Mouse (Mus musculus) liver, embryonic 13.5 days (tissue): Measurements from ENCODE around the gene Pklr. TPM values are rescaled to one million over a fixed set of nuclear protein-coding genes. Genes with fewer than 3 reads are reported as not detected.

Experiments used
- ATAC-seq: fragments of 200-750 bp; cut with Nextera tagmentation; 2 replicates; pipeline ENCODE4 v1.8.0; 2017; ENCODE audit warnings: low read depth, mild to moderate bottlenecking, moderate number of reproducible peaks, moderate library complexity
- DNase-seq: peaks from one replicate; pipeline ENCODE4 v3.0.0; 2022
- H3K27ac ChIP-seq: fragments of 300-500 bp; sonication (generic); 2 replicates; pipeline ENCODE4 v1.5.1; 2015; ENCODE audit warnings: moderate library complexity, mild to moderate bottlenecking, inconsistent platforms
- H3K27me3 ChIP-seq: fragments of 300-500 bp; sonication (generic); 2 replicates; pipeline ENCODE4 v1.6.1; 2015; ENCODE audit warnings: mild to moderate bottlenecking, inconsistent platforms
- H3K36me3 ChIP-seq: fragments of 300-500 bp; sonication (generic); 2 replicates; pipeline ENCODE4 v1.6.1; 2015; ENCODE audit warnings: mild to moderate bottlenecking, inconsistent platforms
- H3K4me1 ChIP-seq: fragments of 300-500 bp; sonication (generic); replicated peaks from 2 replicates; pipeline ENCODE4 v1.6.1; 2015; ENCODE audit warnings: inconsistent platforms
- H3K4me2 ChIP-seq: fragments of 300-500 bp; sonication (generic); 2 replicates; pipeline ENCODE4 v1.6.1; 2015; ENCODE audit warnings: inconsistent platforms, mild to moderate bottlenecking, moderate library complexity
- H3K4me3 ChIP-seq: fragments of 300-500 bp; sonication (generic); replicated peaks from 2 replicates; pipeline ENCODE4 v1.5.1; 2015; ENCODE audit warnings: mild to moderate bottlenecking, inconsistent platforms
- H3K9ac ChIP-seq: fragments of 300-500 bp; sonication (generic); 2 replicates; pipeline ENCODE4 v1.6.1; 2015; ENCODE audit warnings: mild to moderate bottlenecking, inconsistent platforms
- H3K9me3 ChIP-seq: fragments of 300-500 bp; sonication (generic); replicated peaks from 2 replicates; pipeline ENCODE4 v1.6.1; 2016; ENCODE audit warnings: inconsistent platforms
- WGBS: fragments of 180-500 bp; shearing (Covaris S2); methylation state at CpG from one replicate; pipeline ENCODE4 v1.1.7; 2015; ENCODE audit not compliant: insufficient replicate concordance; 5-methylcytosine and 5-hydroxymethylcytosine counted together
- polyA plus RNA-seq: library from polyadenylated mRNA; unstranded; fragments of >200 nt; fragmentation: Nextera tagmentation; extraction: Ambion mirVana; gene quantifications from 2 replicates; pipeline ENCODE4 v1.2.1, GENCODE M21; 2015

The Pklr gene
- polyA plus RNA-seq, 1 experiment from 2014 or later, result 133 TPM

GRCm38 (mm10) chr3:89165268-89165870 lies 29.4 kb downstream of the Pklr start:
- WGBS, result 16% methylated on average over 12 of the region's 12 CpGs
- Histone ChIP-seq H3K4me2 (peak overlapping the region; percentile 81), H3K36me3 (peaks cover 41% of the 10 kb centered on the region), H3K4me3 (peak overlapping the region; percentile 88), H3K27ac (peak overlapping the region; percentile 96), H3K4me1 (peaks cover 33% of the 10 kb centered on the region), H3K27me3 (no peaks in the 10 kb centered on the region), H3K9ac (peak overlapping the region; percentile 92), H3K9me3 (no peaks in the 10 kb centered on the region)
- ATAC-seq (no peak), DNase-seq (no peak)

DNA sequence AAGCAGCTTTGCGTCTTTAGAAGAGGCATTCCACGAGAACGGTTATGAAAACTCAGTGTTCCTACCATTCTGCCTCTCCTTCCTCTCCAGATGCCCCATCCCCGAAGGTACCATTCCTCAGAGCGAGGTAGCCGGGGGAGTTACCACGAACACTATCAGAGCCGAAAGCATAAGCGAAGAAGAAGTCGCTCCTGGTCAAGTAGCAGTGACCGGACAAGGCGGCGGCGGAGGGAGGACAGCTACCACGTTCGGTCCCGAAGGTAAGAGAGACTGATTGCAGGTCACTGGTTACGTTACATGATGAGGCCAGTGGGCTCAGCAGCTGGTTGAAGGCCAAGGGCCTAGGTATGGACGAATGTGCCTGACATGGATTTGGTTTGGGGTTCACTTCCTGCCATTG lies 31.0 kb downstream of the Pklr start:
- DNase-seq (no peak), ATAC-seq (no peak)
- H3K4me1 ChIP-seq, result peaks cover 31% of the 10 kb centered on the region
- 90% methylated on average over 19 of the region's 19 CpGs for WGBS
- H3K9ac ChIP-seq, result 0 out of 2 replicates have a peak overlapping the region, but pooled peaks have one; percentile 92
- peaks cover 55% of the 10 kb centered on the region for H3K36me3 ChIP-seq
- H3K9me3 ChIP-seq, result no peaks in the 10 kb centered on the region
- peak overlapping the region; percentile 81 for H3K4me2 ChIP-seq
- H3K27ac ChIP-seq, result no peak overlapping the region
- no peaks in the 10 kb centered on the region for H3K27me3 ChIP-seq
- H3K4me3 ChIP-seq, result no peak overlapping the region

DNA sequence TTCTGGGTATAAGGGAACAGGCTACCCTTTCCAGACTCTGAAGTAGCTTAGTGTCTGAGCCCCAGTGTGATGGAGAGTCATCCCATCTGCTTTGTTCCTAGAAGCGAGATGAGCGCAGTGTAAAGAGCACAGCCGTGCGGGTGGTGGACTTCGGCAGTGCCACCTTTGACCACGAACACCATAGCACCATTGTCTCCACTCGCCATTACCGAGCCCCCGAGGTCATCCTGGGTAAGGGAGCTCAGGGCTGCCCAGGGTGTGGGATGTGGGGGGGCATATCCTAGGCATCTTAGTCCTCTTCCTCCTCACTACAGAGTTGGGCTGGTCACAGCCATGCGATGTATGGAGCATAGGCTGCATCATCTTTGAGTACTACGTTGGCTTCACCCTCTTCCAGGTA lies 38.9 kb downstream of the Pklr start:
- H3K9me3 ChIP-seq, result no peaks in the 10 kb centered on the region
- H3K4me1 ChIP-seq, result peaks cover 27% of the 10 kb centered on the region
- ATAC-seq (no peak), DNase-seq (no peak)
- H3K4me3 ChIP-seq, result no peak overlapping the region
- no peaks in the 10 kb centered on the region for H3K27me3 ChIP-seq
- whole genome bisulfite sequencing, result 88% methylated on average over 11 of the region's 11 CpGs
- H3K4me2 ChIP-seq, result no peak overlapping the region
- H3K9ac ChIP-seq, result no peak overlapping the region
- H3K36me3 ChIP-seq, result peaks cover 78% of the 10 kb centered on the region
- H3K27ac ChIP-seq, result no peak overlapping the region

- ATAC-seq (no peak), DNase-seq (no peak)
- Histone ChIP-seq H3K9ac (no peak overlapping the region), H3K4me3 (no peak overlapping the region), H3K36me3 (peaks cover 78% of the 10 kb centered on the region), H3K27me3 (no peaks in the 10 kb centered on the region), H3K9me3 (no peaks in the 10 kb centered on the region), H3K27ac (no peak overlapping the region), H3K4me1 (peaks cover 27% of the 10 kb centered on the region), H3K4me2 (no peak overlapping the region)
- 82% methylated on average over 10 of the region's 10 CpGs for WGBS
These were observed 39.6 kb downstream of the Pklr start for GRCm38 (mm10) chr3:89175544-89175943.

DNA sequence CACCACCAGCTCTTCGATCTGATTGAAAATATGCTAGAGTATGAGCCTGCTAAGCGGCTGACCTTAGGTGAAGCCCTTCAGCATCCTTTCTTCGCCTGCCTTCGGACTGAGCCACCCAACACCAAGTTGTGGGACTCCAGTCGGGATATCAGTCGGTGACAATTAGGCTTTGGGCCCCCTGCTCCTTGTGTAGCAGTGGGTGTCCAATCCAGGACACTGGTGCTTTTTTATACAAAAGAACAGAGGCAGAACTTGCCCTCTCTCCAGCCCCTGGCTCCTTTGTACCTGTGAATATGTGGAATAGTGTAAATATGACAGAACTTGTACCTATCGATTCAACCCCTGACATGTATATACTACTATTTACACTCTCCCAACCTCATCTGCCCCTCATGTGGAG lies 40.5 kb downstream of the Pklr start:
- Histone ChIP-seq H3K4me3 (peak overlapping the region; percentile 77; the same call in 1 of the 2 replicates), H3K4me1 (peaks cover 27% of the 10 kb centered on the region), H3K4me2 (peak overlapping the region; percentile 82), H3K27me3 (no peaks in the 10 kb centered on the region), H3K27ac (peak overlapping the region; percentile 65; the same call in 1 of the 2 replicates), H3K9ac (peak overlapping the region; percentile 53), H3K9me3 (no peaks in the 10 kb centered on the region), H3K36me3 (peaks cover 78% of the 10 kb centered on the region)
- ATAC-seq (no peak), DNase-seq (no peak)
- 89% methylated on average over 7 of the region's 7 CpGs for WGBS

DNA sequence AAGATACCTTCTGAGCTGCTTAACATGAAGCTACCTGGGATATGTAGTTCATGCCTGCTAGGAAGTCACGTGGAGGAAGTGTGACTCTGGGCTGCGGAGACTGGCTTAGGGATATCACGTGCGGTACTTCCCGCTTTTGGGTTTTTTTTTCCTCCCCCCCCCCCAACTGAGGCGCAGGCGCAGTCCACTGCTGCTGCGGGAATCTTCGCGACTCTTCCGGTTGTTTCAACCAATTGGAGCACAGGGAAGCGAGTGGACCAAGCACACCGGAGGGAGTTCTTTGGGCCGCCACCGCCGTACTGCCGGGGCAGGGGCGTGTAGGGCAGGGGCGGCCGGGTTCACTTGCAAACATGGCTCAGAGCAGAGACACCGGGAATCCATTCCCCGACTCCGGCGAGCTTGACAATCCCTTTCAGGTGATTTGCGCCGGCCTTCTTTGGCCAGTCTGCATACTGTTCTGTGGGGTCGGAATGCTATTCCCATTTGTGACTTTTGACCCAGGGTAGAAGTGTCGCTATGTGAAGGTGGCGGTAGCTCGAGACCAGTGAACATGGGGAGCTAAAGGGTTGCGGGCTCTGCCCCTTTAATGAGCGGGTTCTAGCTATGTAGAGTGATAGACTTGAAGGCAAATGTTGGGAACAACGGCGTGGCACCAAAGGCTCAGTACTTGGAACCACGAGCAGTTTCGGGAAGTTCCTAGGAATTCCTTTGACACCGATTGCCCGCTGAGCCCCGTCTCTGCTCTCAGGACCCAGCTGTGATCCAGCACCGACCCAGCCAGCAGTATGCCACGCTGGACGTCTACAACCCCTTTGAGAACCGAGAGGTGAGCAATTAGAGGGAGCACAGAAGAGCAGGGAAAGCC lies 41.5 kb downstream of the Pklr start, which contains the start of gene Scamp3:
Gene Scamp3, plus strand, starts transcription at position 232 of the 865 bp plus-strand sequence.
- H3K27me3 ChIP-seq, result no peaks in the 10 kb centered on the region
- DNase-seq (peak; percentile 80), ATAC-seq (peak; percentile 91)
- H3K4me2 ChIP-seq, result peak within 1 kb of the TSS; percentile 82
- peak within 1 kb of the TSS; percentile 87 for H3K9ac ChIP-seq
- H3K4me3 ChIP-seq, result peak within 1 kb of the TSS; percentile 77
- peak within 1 kb of the TSS; percentile 82 for H3K27ac ChIP-seq
- no peaks in the 10 kb centered on the region for H3K9me3 ChIP-seq
- WGBS, result under 1% methylated on average over 43 of the region's 43 CpGs
- H3K4me1 ChIP-seq, result peaks cover 38% of the 10 kb centered on the region
- H3K36me3 ChIP-seq, result peaks cover 79% of the 10 kb centered on the region

DNA sequence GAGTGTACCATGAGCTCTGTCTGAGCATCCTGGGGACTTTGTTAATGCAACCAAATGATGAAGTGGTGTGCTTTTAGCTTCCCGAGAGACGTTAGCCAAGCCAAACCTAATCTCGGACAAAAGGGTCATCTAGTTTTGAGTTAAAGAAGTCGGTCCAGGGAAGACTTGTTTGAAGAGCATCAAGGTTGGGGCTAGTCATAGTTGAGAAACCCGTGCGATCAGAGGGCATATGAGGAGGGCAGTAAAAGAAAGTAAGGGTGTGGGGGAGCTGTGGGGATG lies 42.1 kb downstream of the Pklr start:
- H3K27me3 ChIP-seq, result no peaks in the 10 kb centered on the region
- H3K4me3 ChIP-seq, result peak overlapping the region; percentile 77
- peaks cover 75% of the 10 kb centered on the region for H3K36me3 ChIP-seq
- no peaks in the 10 kb centered on the region for H3K9me3 ChIP-seq
- peak overlapping the region; percentile 87 for H3K9ac ChIP-seq
- 3% methylated on average over 6 of the region's 6 CpGs for WGBS
- H3K4me2 ChIP-seq, result peak overlapping the region; percentile 82
- peak overlapping the region; percentile 82 for H3K27ac ChIP-seq
- H3K4me1 ChIP-seq, result peaks cover 43% of the 10 kb centered on the region
- no peak for ATAC-seq
- no peak for DNase-seq

GRCm38 (mm10) chr3:89179056-89179455 lies 43.1 kb downstream of the Pklr start:
- Histone ChIP-seq H3K27ac (0 out of 2 replicates have a peak overlapping the region, but pooled peaks have one; percentile 0), H3K36me3 (peaks cover 65% of the 10 kb centered on the region), H3K9ac (peak overlapping the region; percentile 87; the same call in 1 of the 2 replicates), H3K27me3 (no peaks in the 10 kb centered on the region), H3K9me3 (no peaks in the 10 kb centered on the region), H3K4me1 (peaks cover 53% of the 10 kb centered on the region), H3K4me2 (peak overlapping the region; percentile 82), H3K4me3 (peak overlapping the region; percentile 77; the same call in 1 of the 2 replicates)
- DNase-seq (no peak), ATAC-seq (no peak)
- WGBS, result 77% methylated on average over 11 of the region's 11 CpGs

GRCm38 (mm10) chr3:89181749-89182500 lies 46.0 kb downstream of the Pklr start:
- WGBS, result 86% methylated on average over 27 of the region's 27 CpGs
- peak overlapping the region; percentile 69 for H3K27ac ChIP-seq
- no peak overlapping the region for H3K9ac ChIP-seq
- 0 out of 2 replicates have a peak overlapping the region, but pooled peaks have one; percentile 6 for H3K4me3 ChIP-seq
- no peak overlapping the region for H3K4me2 ChIP-seq
- peaks cover 38% of the 10 kb centered on the region for H3K36me3 ChIP-seq
- ATAC-seq (no peak), DNase-seq (no peak)
- peaks cover 60% of the 10 kb centered on the region for H3K4me1 ChIP-seq
- no peaks in the 10 kb centered on the region for H3K9me3 ChIP-seq
- H3K27me3 ChIP-seq, result 0 out of 2 replicates have a peak, but pooled peaks cover under 1% of the 10 kb centered on the region

- H3K4me2 ChIP-seq, result peak overlapping the region; percentile 86
- peak overlapping the region; percentile 61; the same call in 1 of the 2 replicates for H3K4me3 ChIP-seq
- ATAC-seq (peak; percentile 10; the same call in 1 of the 2 replicates), DNase-seq (no peak)
- 31% methylated on average over 7 of the region's 7 CpGs for WGBS
- H3K27me3 ChIP-seq, result peaks cover 5% of the 10 kb centered on the region; the same call in 1 of the 2 replicates
- H3K4me1 ChIP-seq, result peaks cover 65% of the 10 kb centered on the region
- H3K27ac ChIP-seq, result peak overlapping the region; percentile 69
- H3K9ac ChIP-seq, result no peak overlapping the region
- no peaks in the 10 kb centered on the region for H3K9me3 ChIP-seq
- H3K36me3 ChIP-seq, result peaks cover 38% of the 10 kb centered on the region
These were observed 46.7 kb downstream of the Pklr start for GRCm38 (mm10) chr3:89182531-89183057.
